Mouse (Mus musculus) myocyte (in vitro differentiated cells): ENCODE measurements around the gene Adam10. TPM values are rescaled to one million over a fixed set of nuclear protein-coding genes. Genes with fewer than 3 reads are reported as not detected.

Source experiments
- H3K27me3 ChIP-seq: one replicate; pipeline ENCODE4 v1.6.1; 2011; ENCODE audit not compliant: control insufficient read depth, insufficient read depth, insufficient read length
- H3K36me3 ChIP-seq: one replicate; pipeline ENCODE4 v1.6.1; 2011; ENCODE audit not compliant: control insufficient read depth, insufficient read depth
- H3K4me2 ChIP-seq: one replicate; pipeline ENCODE4 v1.6.1; 2011; ENCODE audit warnings: low read depth, control low read depth
- H3K4me3 ChIP-seq: one replicate; pipeline ENCODE4 v1.5.1; 2011; ENCODE audit warnings: mild to moderate bottlenecking, control low read depth, moderate library complexity
- H3K79me2 ChIP-seq: one replicate; pipeline ENCODE4 v1.6.1; 2011; ENCODE audit not compliant: control insufficient read depth, insufficient read depth
- H3ac ChIP-seq: one replicate; pipeline ENCODE4 v1.6.1; 2011; ENCODE audit not compliant: control insufficient read depth, insufficient read length
- CEBPB ChIP-seq: IDR thresholded peaks from 2 replicates; pipeline ENCODE4 v1.6.1; 2011; ENCODE audit warnings: mild to moderate bottlenecking, moderate library complexity; ENCODE audit not compliant: poor library complexity, insufficient read depth, severe bottlenecking
- E2F4 ChIP-seq: IDR thresholded peaks from one replicate; pipeline ENCODE4 v1.6.1; 2011; ENCODE audit warnings: mild to moderate bottlenecking, control low read depth, moderate library complexity; ENCODE audit not compliant: insufficient read depth
- MAX ChIP-seq: IDR thresholded peaks from one replicate; pipeline ENCODE4 v1.6.1; 2011; ENCODE audit warnings: low read depth, mild to moderate bottlenecking, control low read depth
- MYOD1 ChIP-seq, 3 experiments: IDR thresholded peaks; one replicate each; pipeline ENCODE4 v1.6.1; 2011; ENCODE audit warnings: control low read depth in 2 of 3, low read depth in 2 of 3, mild to moderate bottlenecking in 2 of 3, moderate library complexity in 1 of 3; ENCODE audit not compliant: insufficient read length in 2 of 3, control insufficient read depth in 1 of 3
- MYOG ChIP-seq, 3 experiments: IDR thresholded peaks; one replicate each; pipeline ENCODE4 v1.6.1; 2011; ENCODE audit warnings: control low read depth in 2 of 3, low read depth in 2 of 3, mild to moderate bottlenecking in 2 of 3; ENCODE audit not compliant: insufficient read length in 2 of 3, control insufficient read depth in 1 of 3, insufficient read depth in 1 of 3
- POLR2A ChIP-seq: IDR thresholded peaks from one replicate; pipeline ENCODE4 v1.6.1; 2011; ENCODE audit warnings: low read depth, mild to moderate bottlenecking, control low read depth, moderate library complexity; ENCODE audit not compliant: insufficient read length
- POLR2AphosphoS2 ChIP-seq: IDR thresholded peaks from one replicate; pipeline ENCODE4 v1.6.1; 2011; ENCODE audit warnings: low read depth, control low read depth; ENCODE audit not compliant: insufficient read length
- REST ChIP-seq: IDR thresholded peaks from one replicate; pipeline ENCODE4 v1.6.1; 2011; ENCODE audit warnings: mild to moderate bottlenecking, control low read depth, moderate library complexity; ENCODE audit not compliant: insufficient read depth, insufficient read length
- SRF ChIP-seq: IDR thresholded peaks from one replicate; pipeline ENCODE4 v1.6.1; 2011; ENCODE audit warnings: low read depth; ENCODE audit not compliant: control insufficient read depth, insufficient read length
- TCF12 ChIP-seq: IDR thresholded peaks from one replicate; pipeline ENCODE4 v1.6.1; 2011; ENCODE audit warnings: mild to moderate bottlenecking, control low read depth; ENCODE audit not compliant: poor library complexity, insufficient read depth, severe bottlenecking
- TCF3 ChIP-seq: IDR thresholded peaks from one replicate; pipeline ENCODE4 v1.6.1; 2011; ENCODE audit warnings: low read depth, control low read depth; ENCODE audit not compliant: insufficient read length
- USF1 ChIP-seq: IDR thresholded peaks from one replicate; pipeline ENCODE4 v1.6.1; 2011; ENCODE audit warnings: low read depth, mild to moderate bottlenecking, control low read depth, moderate library complexity
- polyA plus RNA-seq: library from polyadenylated mRNA; unstranded; fragments of >200 nt; fragmentation: generic; extraction: Trizol; gene quantifications from one replicate; pipeline ENCODE4 v1.2.1, GENCODE M21; 2012; ENCODE audit warnings: missing spikeins

Adam10 gene
- polyA plus RNA-seq, 1 experiment: 18.3 TPM

DNA sequence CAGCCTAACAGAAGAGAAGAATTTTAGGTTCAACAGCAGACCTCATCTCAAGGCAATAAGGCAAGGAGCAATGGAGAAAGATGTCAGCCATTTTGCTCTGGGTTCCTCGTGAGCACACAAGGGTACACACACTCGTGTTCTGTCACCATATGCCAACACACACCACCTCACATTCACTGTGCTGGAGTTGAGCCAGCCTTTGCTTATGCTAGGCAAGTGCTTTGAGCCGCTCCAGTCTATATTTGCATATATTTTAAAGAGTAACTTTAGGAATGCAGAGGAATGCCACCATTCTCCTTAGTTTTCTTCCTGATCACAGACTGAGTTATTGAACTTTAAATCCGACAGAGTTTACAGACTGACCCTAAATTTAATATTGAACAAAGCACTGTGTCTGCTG is 111.8 kb downstream of the Adam10 start:
- no peak overlapping the region for H3K4me3 ChIP-seq
- no peaks in the 10 kb centered on the region for H3K79me2 ChIP-seq
- TF ChIP-seq POLR2AphosphoS2 (no peak), SRF (no peak), MYOD1 (IDR thresholded peaks at IDR 0.05; ENCODE audit: control insufficient read depth in 1 of 3, insufficient read length in 2 of 3, low read depth in 2 of 3) (no peak), MAX (no peak), CEBPB (no peak), TCF12 (no peak), POLR2A (no peak), TCF3 (no peak), USF1 (no peak), MYOG (IDR thresholded peaks at IDR 0.05; ENCODE audit: control insufficient read depth in 1 of 3, insufficient read depth in 1 of 3, insufficient read length in 2 of 3, low read depth in 2 of 3) (no peak), REST (no peak), E2F4 (no peak)
- H3K36me3 ChIP-seq: no peaks in the 10 kb centered on the region
- H3ac ChIP-seq: no peak overlapping the region
- H3K27me3 ChIP-seq: no peaks in the 10 kb centered on the region
- H3K4me2 ChIP-seq: no peak overlapping the region

DNA sequence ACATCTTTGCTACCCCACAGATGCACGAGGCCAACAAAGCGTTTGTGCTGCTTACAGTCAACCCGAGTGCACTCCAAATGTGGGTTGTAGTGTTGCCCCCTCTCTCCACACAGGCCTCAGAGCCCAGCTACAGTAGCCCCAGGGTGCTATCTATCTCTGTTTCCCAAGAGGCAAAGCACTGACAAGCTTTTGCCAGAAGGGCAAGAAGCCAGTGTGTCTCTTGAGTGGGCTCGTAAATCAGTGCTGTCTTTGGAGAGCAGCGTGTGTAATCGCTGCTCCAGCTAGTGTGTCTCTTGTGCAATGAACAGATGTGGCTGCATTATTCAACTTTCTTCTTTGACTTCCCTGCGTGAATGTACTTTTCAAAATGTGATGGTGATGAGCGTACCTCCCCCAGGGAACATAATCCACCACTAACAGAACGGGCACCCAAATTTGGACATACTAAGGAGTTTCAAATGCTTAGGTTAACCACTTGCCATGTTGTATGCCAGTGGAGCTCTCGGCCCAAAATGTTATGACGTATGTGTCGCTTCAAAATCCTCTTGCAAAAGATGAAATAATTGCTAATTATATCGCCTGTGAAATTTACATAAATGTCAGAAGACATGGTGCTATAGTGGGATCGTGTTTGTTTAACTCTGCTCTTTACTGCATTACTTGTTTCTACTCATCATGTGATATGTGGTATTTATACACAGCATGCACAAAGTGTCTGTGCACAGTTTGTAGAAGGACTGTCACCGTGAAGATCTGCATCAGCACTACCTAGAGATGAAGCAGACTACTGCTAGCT is 116.0 kb downstream of the Adam10 start:
- no peaks in the 10 kb centered on the region for H3K36me3 ChIP-seq
- no peaks in the 10 kb centered on the region for H3K27me3 ChIP-seq
- TF ChIP-seq CEBPB (0 out of 2 replicates have a peak, but pooled peaks have one; percentile 61), SRF (no peak)
- H3ac ChIP-seq: no peak overlapping the region
- H3K4me3 ChIP-seq: no peak overlapping the region
- no peaks in the 10 kb centered on the region for H3K79me2 ChIP-seq
- no peak overlapping the region for H3K4me2 ChIP-seq

DNA sequence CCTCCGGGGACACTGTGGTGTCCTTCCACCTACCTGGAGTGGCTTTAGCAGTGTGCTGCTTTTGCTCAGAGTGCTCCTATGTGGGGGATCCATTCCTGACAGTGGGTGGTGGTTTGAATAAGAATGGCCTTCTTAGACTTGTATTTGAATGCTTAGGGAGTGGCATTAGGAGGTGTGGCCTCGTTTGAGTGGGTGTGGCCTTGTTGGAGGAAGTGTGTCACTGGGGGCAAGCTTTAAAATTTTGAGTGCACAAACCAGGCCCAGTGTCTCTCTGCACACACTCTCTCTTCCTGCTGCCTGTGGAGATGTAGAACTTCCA is 116.6 kb downstream of the Adam10 start:
- Histone ChIP-seq H3K79me2 (no peaks in the 10 kb centered on the region), H3K36me3 (no peaks in the 10 kb centered on the region), H3K4me2 (no peak overlapping the region), H3K27me3 (no peaks in the 10 kb centered on the region), H3K4me3 (no peak overlapping the region), H3ac (no peak overlapping the region)
- TF ChIP-seq TCF12: no peak
- no peak for TF ChIP-seq MAX
- no peak for TF ChIP-seq USF1
- TF ChIP-seq CEBPB: no peak
- TF ChIP-seq POLR2AphosphoS2: no peak
- TF ChIP-seq TCF3: no peak
- TF ChIP-seq MYOD1 (IDR thresholded peaks at IDR 0.05; ENCODE audit: control insufficient read depth in 1 of 3, insufficient read length in 2 of 3, low read depth in 2 of 3): no peak
- no peak for TF ChIP-seq MYOG (IDR thresholded peaks at IDR 0.05; ENCODE audit: control insufficient read depth in 1 of 3, insufficient read depth in 1 of 3, insufficient read length in 2 of 3, low read depth in 2 of 3)
- TF ChIP-seq POLR2A: no peak
- TF ChIP-seq REST: no peak
- TF ChIP-seq E2F4: no peak
- no peak for TF ChIP-seq SRF

DNA sequence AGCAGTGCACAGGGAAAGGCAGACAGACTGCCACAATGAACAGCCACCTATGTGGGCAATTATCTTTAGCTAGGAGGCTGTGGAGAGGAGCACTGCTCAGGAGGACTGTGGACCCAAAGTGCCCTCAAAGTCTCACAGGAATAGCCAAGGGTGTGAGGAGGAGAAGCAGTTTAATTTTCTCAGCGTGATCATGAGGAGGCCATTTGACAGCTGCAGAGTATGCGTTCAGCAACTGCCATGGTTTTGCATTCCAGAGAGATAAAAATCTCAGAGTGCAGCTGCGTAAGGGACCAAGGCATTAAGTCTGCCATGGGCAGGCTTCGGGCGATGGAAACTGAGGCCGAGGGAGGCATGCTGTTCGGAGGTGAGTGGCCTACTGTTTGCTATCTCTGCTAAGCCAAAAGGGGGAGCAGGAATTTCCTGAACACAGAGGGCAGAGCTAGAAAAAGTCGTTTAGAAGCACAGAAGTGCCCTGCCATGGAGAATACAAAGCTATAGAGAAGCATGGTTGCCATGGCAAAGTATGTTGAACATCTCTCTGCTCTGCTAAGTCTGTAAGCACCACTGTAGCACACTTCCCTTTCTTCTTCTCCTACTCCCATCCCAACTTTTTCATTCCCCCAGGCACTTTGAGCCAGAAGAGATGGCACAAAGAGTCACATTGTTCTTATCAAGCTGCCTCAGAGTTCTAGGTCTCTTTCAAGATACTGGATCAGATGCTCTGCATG is 122.0 kb downstream of the Adam10 start:
- Histone ChIP-seq H3K27me3 (no peaks in the 10 kb centered on the region), H3K4me3 (no peak overlapping the region), H3K36me3 (no peaks in the 10 kb centered on the region), H3K79me2 (no peaks in the 10 kb centered on the region), H3ac (no peak overlapping the region), H3K4me2 (no peak overlapping the region)
- no peak for TF ChIP-seq TCF3
- peak in 2 of 3 experiments; percentile 48 to 68 for TF ChIP-seq MYOG (IDR thresholded peaks at IDR 0.05; ENCODE audit: control insufficient read depth in 1 of 3, insufficient read depth in 1 of 3, insufficient read length in 2 of 3, low read depth in 2 of 3)
- TF ChIP-seq TCF12: no peak
- TF ChIP-seq MYOD1 (IDR thresholded peaks at IDR 0.05; ENCODE audit: control insufficient read depth in 1 of 3, insufficient read length in 2 of 3, low read depth in 2 of 3): peak in 2 of 3 experiments; percentile 46 to 68
- no peak for TF ChIP-seq SRF

DNA sequence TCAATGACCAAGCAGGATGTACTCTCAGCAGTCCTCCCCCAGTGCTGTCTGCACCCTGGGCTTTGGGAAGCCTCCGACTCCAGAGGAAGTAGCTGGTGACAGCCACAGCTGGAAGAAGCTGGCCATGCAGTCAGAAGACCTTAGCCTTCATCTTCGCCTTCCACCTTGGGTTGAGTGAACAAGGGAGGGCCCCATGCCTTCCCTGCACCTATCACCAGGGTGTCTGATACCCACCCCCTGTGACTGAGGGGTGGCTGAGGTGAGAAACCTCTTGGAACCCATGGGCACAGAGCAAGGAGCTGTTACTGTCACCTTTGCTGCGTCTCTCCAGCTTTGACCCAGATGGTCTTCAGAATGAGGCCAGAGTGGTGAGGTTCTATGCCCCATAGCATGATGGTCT is 123.0 kb downstream of the Adam10 start:
- H3K4me2 ChIP-seq: no peak overlapping the region
- H3K27me3 ChIP-seq: no peaks in the 10 kb centered on the region
- no peak overlapping the region for H3ac ChIP-seq
- H3K36me3 ChIP-seq: no peaks in the 10 kb centered on the region
- TF ChIP-seq POLR2A (no peak), USF1 (no peak), MYOG (IDR thresholded peaks at IDR 0.05; ENCODE audit: control insufficient read depth in 1 of 3, insufficient read depth in 1 of 3, insufficient read length in 2 of 3, low read depth in 2 of 3) (no peak), E2F4 (no peak), SRF (no peak), MAX (no peak), MYOD1 (IDR thresholded peaks at IDR 0.05; ENCODE audit: control insufficient read depth in 1 of 3, insufficient read length in 2 of 3, low read depth in 2 of 3) (no peak), TCF12 (no peak), TCF3 (no peak), CEBPB (no peak), REST (no peak), POLR2AphosphoS2 (no peak)
- no peaks in the 10 kb centered on the region for H3K79me2 ChIP-seq
- no peak overlapping the region for H3K4me3 ChIP-seq
